Mouse (Mus musculus): ENCODE data around the gene Rnft1.
"Not testable (repeated sequence)": the region's sequence is repeated elsewhere in the genome, so short reads cannot be mapped to it uniquely, and the experiment has no call there.

The Rnft1 gene

DNA sequence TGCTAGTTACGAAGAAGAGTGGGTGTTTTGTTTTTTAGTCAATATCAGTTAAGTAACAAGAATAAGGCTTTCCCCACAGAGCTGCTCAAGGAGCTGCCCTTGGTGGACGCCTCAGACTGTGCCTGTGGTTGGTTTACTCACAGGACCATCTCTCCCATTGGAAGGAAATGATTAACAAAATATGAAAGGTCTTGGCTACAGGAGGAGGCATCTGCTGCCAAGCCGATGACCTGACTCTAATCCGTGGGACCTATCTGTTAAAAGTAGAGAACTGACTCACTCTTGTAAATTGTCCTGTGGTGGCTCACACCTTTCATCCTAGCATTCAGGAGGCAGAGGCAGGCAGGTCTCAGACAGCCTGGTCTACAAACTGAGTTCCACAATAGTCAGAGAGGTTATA is 43.1 kb downstream of the Rnft1 start:
- peak; percentile 40 for DNase-seq

- no peak for DNase-seq
Measured at GRCm38 (mm10) chr11:86532834-86533233, 48.4 kb downstream of the Rnft1 start.

- not testable (repeated sequence) for DNase-seq
Measured at GRCm38 (mm10) chr11:86533302-86533701, 48.8 kb downstream of the Rnft1 start.

- DNase-seq: no peak
Measured at GRCm38 (mm10) chr11:86534201-86534910, 49.9 kb downstream of the Rnft1 start.

DNA sequence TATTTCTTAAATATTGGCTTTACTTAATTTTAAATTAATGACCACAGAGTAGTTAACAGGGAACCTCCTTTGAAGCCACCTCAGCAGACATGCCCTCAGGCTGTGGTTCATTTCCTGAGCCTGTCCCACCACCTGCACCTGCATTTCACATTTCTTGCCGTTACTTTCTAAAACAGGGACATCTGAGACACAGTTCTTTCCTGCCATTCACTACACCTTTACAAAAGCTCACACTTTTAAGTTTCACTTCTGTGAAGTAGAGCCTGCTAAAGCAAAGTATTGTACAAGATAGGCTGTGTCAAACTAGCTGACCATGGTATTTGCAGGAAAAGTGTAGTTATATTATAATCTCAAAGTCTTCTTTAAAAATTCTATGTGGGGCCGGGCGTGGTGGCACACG is 54.3 kb downstream of the Rnft1 start:
- DNase-seq: no peak

GRCm38 (mm10) chr11:86539716-86540475 is 55.4 kb downstream of the Rnft1 start:
- DNase-seq: no peak

DNA sequence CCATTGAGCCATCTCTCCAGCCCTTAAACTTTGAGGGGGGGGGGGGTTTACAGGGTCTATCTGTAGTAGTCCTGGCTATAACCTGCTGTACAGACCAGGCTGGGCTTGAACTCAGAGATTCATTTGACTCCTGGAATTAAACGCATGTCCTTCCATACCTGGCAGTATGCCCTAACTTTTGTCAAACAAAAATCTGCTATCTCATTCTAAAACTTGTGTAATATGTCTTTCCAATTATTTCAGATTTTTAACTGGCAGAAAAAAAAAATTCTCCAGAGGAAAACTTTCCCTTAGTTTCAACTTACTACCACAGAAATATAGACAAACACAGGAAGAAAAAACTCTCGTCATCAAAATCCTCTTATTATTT is 56.0 kb downstream of the Rnft1 start:
- DNase-seq: no peak

- no peak for DNase-seq
Measured at GRCm38 (mm10) chr11:86542851-86543250, 58.4 kb downstream of the Rnft1 start.

DNA sequence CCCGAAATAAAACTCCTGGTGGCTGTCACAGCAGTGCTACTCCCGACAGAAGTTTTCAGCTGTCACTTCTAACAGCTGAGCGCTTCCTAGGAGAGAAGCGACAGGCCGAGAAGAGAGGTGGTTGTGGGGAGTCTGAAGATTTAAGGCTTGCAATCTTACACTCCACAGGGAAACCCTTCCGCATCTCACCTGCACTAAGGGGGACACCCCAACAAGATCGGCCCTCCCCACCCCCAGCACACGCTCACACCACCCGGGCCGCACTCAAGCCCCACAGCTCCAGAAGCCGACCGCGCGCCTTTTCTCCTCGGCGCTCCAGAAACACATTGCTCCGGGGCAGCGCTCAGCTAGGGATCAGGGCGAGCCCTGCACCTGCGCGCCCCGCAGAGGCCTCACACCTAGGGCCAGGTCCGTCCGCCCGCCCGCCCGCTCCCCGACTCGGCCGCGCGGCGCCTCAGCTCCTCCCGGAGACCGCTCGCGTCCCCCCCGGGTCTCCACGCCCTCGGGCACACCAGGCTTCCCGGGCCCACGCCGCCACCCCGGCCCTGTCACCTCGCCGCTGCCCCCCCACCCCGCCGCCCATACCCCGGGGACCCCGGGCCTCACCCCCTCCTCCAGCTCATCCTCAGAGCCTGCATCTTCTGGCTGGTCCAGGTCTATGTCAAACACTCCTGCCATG is 59.6 kb downstream of the Rnft1 start:
- peak; percentile 47 for DNase-seq

DNA sequence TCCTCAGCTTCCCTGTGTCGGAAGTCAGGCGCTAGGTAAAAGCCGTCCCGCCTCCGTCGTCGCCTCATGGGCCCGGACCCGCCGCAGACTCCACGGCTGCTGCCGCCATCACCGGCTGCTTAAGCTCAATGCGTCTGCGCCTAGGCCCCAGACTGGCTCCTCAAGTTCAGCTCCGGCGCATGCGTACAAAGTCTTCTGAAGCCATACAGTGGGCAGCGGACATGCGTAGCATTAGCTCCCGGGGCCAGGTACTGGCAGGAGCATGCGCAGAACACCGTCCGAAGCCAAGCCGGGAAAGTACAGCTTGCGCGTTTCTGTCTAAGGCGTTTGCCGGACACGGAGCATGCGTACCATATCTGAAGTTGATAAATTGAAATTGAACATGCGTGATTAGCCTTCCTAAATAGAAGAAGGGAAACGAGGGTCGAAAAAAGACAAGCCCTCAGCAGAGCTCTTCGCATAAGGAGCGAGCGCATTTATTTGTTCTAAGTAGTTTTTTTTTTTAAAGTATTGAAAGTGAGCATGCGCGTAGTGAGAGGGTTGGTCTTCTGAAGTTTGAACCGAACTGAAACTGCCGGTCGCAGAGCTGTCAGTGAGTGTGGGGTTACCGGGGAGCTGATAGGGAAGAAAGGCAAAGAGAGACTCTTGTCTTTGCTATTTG is 60.3 kb downstream of the Rnft1 start, which contains the start of the genes Rps6kb1 and Tubd1:
Gene Rps6kb1, minus strand, starts transcription at position 167 of the 661 bp plus-strand sequence.
Gene Tubd1, plus strand, starts transcription at position 353 of the 661 bp plus-strand sequence.
- DNase-seq: peak; percentile 99

GRCm38 (mm10) chr11:86545556-86545955 is 61.1 kb downstream of the Rnft1 start:
- no peak for DNase-seq

DNA sequence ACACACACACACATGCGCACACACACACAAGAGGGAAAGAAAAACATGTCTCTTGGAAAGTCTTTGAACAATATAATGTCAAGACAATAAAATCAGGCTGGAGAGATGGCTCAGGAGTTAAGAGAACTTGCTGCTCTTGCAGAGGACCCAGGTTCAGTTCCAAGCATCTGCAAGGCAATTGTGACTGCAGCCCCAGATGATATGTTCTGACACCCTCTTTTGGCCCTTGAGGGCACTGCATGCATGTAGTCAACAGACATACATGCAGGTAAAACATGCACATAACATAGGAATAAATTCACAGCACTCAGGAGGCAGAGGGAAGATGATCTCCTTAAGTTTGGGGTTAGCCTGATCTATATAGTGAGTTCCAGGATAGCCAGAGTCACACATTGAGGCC is 63.0 kb downstream of the Rnft1 start:
- no peak for DNase-seq
